Mouse (Mus musculus) G1E (cell line): ENCODE data around the gene Pfas. TPM values are rescaled to one million over a fixed set of nuclear protein-coding genes. Genes with fewer than 3 reads are reported as not detected.

Source experiments
- ATAC-seq: 2 replicates; pipeline ENCODE4 v1.8.0; 2016; ENCODE audit warnings: mild to moderate bottlenecking; ENCODE audit not compliant: insufficient number of reproducible peaks, poor library complexity, low FRiP score, severe bottlenecking; ENCODE audit errors: extremely low read depth
- DNase-seq: peaks from one replicate; pipeline ENCODE4 v3.0.0; 2012; ENCODE audit warnings: low spot score
- H3K27me3 ChIP-seq: 2 replicates; pipeline ENCODE4 v1.6.1; 2012; ENCODE audit warnings: mild to moderate bottlenecking, low read length, inconsistent platforms; ENCODE audit not compliant: insufficient read depth
- H3K36me3 ChIP-seq: replicated peaks from 2 replicates; pipeline ENCODE3; 2012; ENCODE audit warnings: mild to moderate bottlenecking, inconsistent platforms
- H3K4me1 ChIP-seq: 2 replicates; pipeline ENCODE4 v1.6.1; 2012; ENCODE audit warnings: low read depth, low read length, inconsistent platforms, mixed read lengths; ENCODE audit not compliant: insufficient read depth
- H3K4me3 ChIP-seq: 2 replicates; pipeline ENCODE4 v1.5.1; 2012; ENCODE audit warnings: low read depth, mild to moderate bottlenecking, inconsistent platforms, low read length, moderate library complexity, mixed read lengths
- H3K9me3 ChIP-seq: replicated peaks from 2 replicates; pipeline ENCODE4 v1.6.1; 2012; ENCODE audit warnings: inconsistent platforms
- CTCF ChIP-seq: IDR thresholded peaks from 2 replicates; pipeline ENCODE4 v1.5.1; 2012; ENCODE audit warnings: low read depth, low read length, inconsistent platforms, mixed read lengths
- GATA1 ChIP-seq: IDR thresholded peaks from 2 replicates; pipeline ENCODE4 v1.6.1; 2012; ENCODE audit warnings: borderline replicate concordance, low read length, inconsistent platforms, mixed read lengths
- GATA2 ChIP-seq: IDR thresholded peaks from 2 replicates; pipeline ENCODE4 v1.6.1; 2012; ENCODE audit warnings: low read depth, low read length, inconsistent platforms, borderline replicate concordance
- POLR2AphosphoS5 ChIP-seq: IDR thresholded peaks from 2 replicates; pipeline ENCODE4 v1.6.1; 2012; ENCODE audit warnings: low read depth, low read length, inconsistent platforms; ENCODE audit not compliant: insufficient replicate concordance
- TAL1 ChIP-seq: conservative IDR thresholded peaks from 2 replicates; pipeline ENCODE4 v1.6.1; 2012; ENCODE audit warnings: low read depth, low read length, inconsistent platforms, mixed read lengths
- polyA plus RNA-seq: library from polyadenylated mRNA; stranded (reverse); fragments of >175 nt; gene quantifications from 2 replicates; pipeline ENCODE4 v1.2.3, GENCODE M21; 2012
- total RNA-seq, 2 experiments: library from RNA; stranded (forward) in 1 of 2; stranded (reverse) in 1 of 2; fragments of 200-1000 nt in 1 of 2; fragments of >200 nt in 1 of 2; fragmentation: Nextera tagmentation in 1 of 2; gene quantifications; 2 replicates each; pipeline ENCODE4 v1.2.3; 2014 to 2017

Gene Pfas
- total and polyA plus RNA-seq, 3 experiments = 36.2 to 107 (median 62.8) TPM

GRCm38 (mm10) chr11:68957971-68958370 is 50.3 kb downstream of the Pfas start:
- Histone ChIP-seq H3K36me3 (no peaks in the 10 kb centered on the region), H3K9me3 (no peaks in the 10 kb centered on the region), H3K4me3 (no peak overlapping the region), H3K27me3 (peaks cover 50% of the 10 kb centered on the region), H3K4me1 (peaks cover 20% of the 10 kb centered on the region)
- TF ChIP-seq POLR2AphosphoS5 = no peak
- no peak for TF ChIP-seq TAL1
- TF ChIP-seq GATA2 = no peak
- no peak for TF ChIP-seq CTCF
- TF ChIP-seq GATA1 = no peak
- ATAC-seq (no peak), DNase-seq (no peak)

- Histone ChIP-seq H3K27me3 (peaks cover 51% of the 10 kb centered on the region), H3K36me3 (no peaks in the 10 kb centered on the region), H3K9me3 (no peaks in the 10 kb centered on the region), H3K4me1 (peaks cover 18% of the 10 kb centered on the region), H3K4me3 (no peak within 1 kb of the TSS)
- TF ChIP-seq TAL1 = no peak
- no peak for TF ChIP-seq POLR2AphosphoS5
- no peak for TF ChIP-seq GATA1
- TF ChIP-seq CTCF = no peak
- no peak for DNase-seq
- no peak for ATAC-seq
Measured at GRCm38 (mm10) chr11:68957308-68957707, 51.0 kb downstream of the Pfas start, which contains the start of gene Arhgef15. TSS of gene Arhgef15 (minus strand) at chr11:68957480.

- no peaks in the 10 kb centered on the region for H3K9me3 ChIP-seq
- DNase-seq (no peak), ATAC-seq (no peak)
- no peak for TF ChIP-seq CTCF
- TF ChIP-seq TAL1 = no peak
- TF ChIP-seq POLR2AphosphoS5 = no peak
- peaks cover 55% of the 10 kb centered on the region for H3K27me3 ChIP-seq
- no peak overlapping the region for H3K4me3 ChIP-seq
- no peaks in the 10 kb centered on the region for H3K36me3 ChIP-seq
- peaks cover 18% of the 10 kb centered on the region for H3K4me1 ChIP-seq
Measured at GRCm38 (mm10) chr11:68956697-68957096, 51.6 kb downstream of the Pfas start.

DNA sequence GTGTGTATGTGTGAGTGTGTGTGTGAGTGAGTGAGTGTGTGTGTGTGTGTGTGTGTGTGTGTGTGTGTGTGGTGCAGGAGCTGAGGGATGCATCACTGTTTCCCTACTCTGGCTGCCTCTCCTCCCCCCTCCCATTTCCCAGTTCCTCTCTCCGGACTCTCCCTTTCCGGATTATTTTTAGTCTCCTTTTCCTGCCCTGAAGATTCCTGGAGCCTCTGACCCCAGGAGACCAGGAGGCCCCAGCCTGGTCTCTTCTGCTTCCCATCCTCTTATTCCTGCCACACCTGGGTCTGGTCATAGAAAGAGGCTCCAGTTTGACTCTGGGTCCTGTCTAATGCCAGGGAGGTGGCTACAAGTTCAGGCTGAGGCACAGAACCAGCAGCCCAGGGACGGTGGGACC is 52.2 kb downstream of the Pfas start:
- TF ChIP-seq TAL1 = no peak
- no peak for TF ChIP-seq CTCF
- TF ChIP-seq POLR2AphosphoS5 = no peak
- TF ChIP-seq GATA1 = no peak
- TF ChIP-seq GATA2 = no peak
- H3K27me3 ChIP-seq = peaks cover 59% of the 10 kb centered on the region
- H3K4me3 ChIP-seq = no peak overlapping the region
- H3K9me3 ChIP-seq = no peaks in the 10 kb centered on the region
- H3K4me1 ChIP-seq = peaks cover 17% of the 10 kb centered on the region
- H3K36me3 ChIP-seq = no peaks in the 10 kb centered on the region
- DNase-seq (no peak), ATAC-seq (no peak)

DNA sequence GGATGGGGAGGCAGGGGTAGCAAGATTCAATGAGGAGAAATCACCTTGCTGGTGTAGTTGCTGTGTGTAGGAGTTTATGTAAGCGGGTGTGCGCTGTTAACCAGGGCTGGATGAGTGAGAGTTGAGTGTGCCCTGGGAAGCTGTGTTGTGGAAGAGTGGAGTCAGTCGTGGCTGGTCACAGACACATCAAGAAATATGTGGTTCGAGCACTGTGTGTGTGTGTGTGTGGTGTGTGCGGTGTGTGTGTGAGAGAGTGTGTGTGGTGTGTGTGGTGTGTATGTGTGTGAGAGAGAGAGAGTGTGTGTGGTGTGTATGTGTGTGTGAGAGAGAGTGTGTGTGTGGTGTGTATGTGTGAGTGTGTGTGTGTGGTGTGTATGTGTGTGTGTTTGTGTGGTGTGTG is 52.8 kb downstream of the Pfas start:
- H3K4me3 ChIP-seq = no peak overlapping the region
- H3K9me3 ChIP-seq = no peaks in the 10 kb centered on the region
- TF ChIP-seq GATA1 (no peak), POLR2AphosphoS5 (no peak), GATA2 (no peak), TAL1 (no peak), CTCF (no peak)
- H3K36me3 ChIP-seq = no peaks in the 10 kb centered on the region
- DNase-seq (no peak), ATAC-seq (no peak)
- H3K27me3 ChIP-seq = peaks cover 63% of the 10 kb centered on the region
- H3K4me1 ChIP-seq = peaks cover 17% of the 10 kb centered on the region

- ATAC-seq (no peak), DNase-seq (no peak)
- Histone ChIP-seq H3K4me3 (peak overlapping the region; percentile 42; the same call in 1 of the 2 replicates), H3K9me3 (no peaks in the 10 kb centered on the region), H3K36me3 (no peaks in the 10 kb centered on the region), H3K27me3 (peaks cover 69% of the 10 kb centered on the region), H3K4me1 (peaks cover 17% of the 10 kb centered on the region)
- TF ChIP-seq CTCF (no peak), POLR2AphosphoS5 (no peak), GATA2 (no peak), TAL1 (no peak), GATA1 (no peak)
Measured at GRCm38 (mm10) chr11:68954408-68954807, 53.9 kb downstream of the Pfas start.

- Histone ChIP-seq H3K9me3 (no peaks in the 10 kb centered on the region), H3K4me1 (peaks cover 17% of the 10 kb centered on the region), H3K36me3 (no peaks in the 10 kb centered on the region), H3K27me3 (peaks cover 74% of the 10 kb centered on the region), H3K4me3 (no peak overlapping the region)
- ATAC-seq (no peak), DNase-seq (no peak)
- no peak for TF ChIP-seq CTCF
- no peak for TF ChIP-seq POLR2AphosphoS5
- no peak for TF ChIP-seq GATA1
- TF ChIP-seq TAL1 = no peak
Measured at GRCm38 (mm10) chr11:68953903-68954302, 54.4 kb downstream of the Pfas start.
